Mouse (Mus musculus) heart, postnatal 0 days (tissue): ENCODE results near the gene Gm10681. TPM values are rescaled to one million over a fixed set of nuclear protein-coding genes. Genes with fewer than 3 reads are reported as not detected.
"Not testable (repeated sequence)": the region's sequence is repeated elsewhere in the genome, so short reads cannot be mapped to it uniquely, and the experiment has no call there.

Source experiments
- ATAC-seq: fragments of 200-750 bp; cut with Nextera tagmentation; 2 replicates; pipeline ENCODE4 v1.8.0; 2017; ENCODE audit warnings: low read depth, moderate number of reproducible peaks, moderate library complexity; ENCODE audit not compliant: insufficient read depth
- DNase-seq: peaks from one replicate; pipeline ENCODE4 v3.0.0-alpha.2; 2016; ENCODE audit warnings: low spot score
- H3K27ac ChIP-seq: fragments of 300-500 bp; sonication (generic); 2 replicates; pipeline ENCODE4 v1.5.1; 2014; ENCODE audit warnings: low read depth, mild to moderate bottlenecking
- H3K27me3 ChIP-seq: fragments of 300-500 bp; sonication (generic); 2 replicates; pipeline ENCODE4 v1.6.1; 2014; ENCODE audit warnings: low read length, mixed read lengths; ENCODE audit not compliant: control insufficient read depth, insufficient read depth
- H3K36me3 ChIP-seq: fragments of 300-500 bp; sonication (generic); replicated peaks from 2 replicates; pipeline ENCODE4 v1.6.1; 2014; ENCODE audit warnings: low read length, mixed read lengths; ENCODE audit not compliant: control insufficient read depth, insufficient read depth
- H3K4me1 ChIP-seq: fragments of 300-500 bp; sonication (generic); 2 replicates; pipeline ENCODE4 v1.6.1; 2014; ENCODE audit warnings: antibody characterized with exemption; ENCODE audit not compliant: control insufficient read depth, insufficient read depth
- H3K4me2 ChIP-seq: fragments of 300-500 bp; sonication (generic); 2 replicates; pipeline ENCODE4 v1.6.1; 2014; ENCODE audit warnings: low read depth, mild to moderate bottlenecking, low read length, moderate library complexity
- H3K4me3 ChIP-seq: fragments of 300-500 bp; sonication (generic); 2 replicates; pipeline ENCODE4 v1.5.1; 2014; ENCODE audit warnings: low read depth, low read length
- H3K9ac ChIP-seq: fragments of 300-500 bp; sonication (generic); replicated peaks from 2 replicates; pipeline ENCODE4 v1.6.1; 2014; ENCODE audit warnings: low read depth, low read length, mixed read lengths
- H3K9me3 ChIP-seq: fragments of 300-500 bp; sonication (generic); replicated peaks from 2 replicates; pipeline ENCODE4 v1.6.1; 2016; ENCODE audit warnings: low read length; ENCODE audit not compliant: control insufficient read depth
- CTCF ChIP-seq: IDR thresholded peaks from 2 replicates; pipeline ENCODE4 v1.5.1; 2016; ENCODE audit warnings: antibody characterized with exemption, control low read depth, low read depth
- EP300 ChIP-seq: IDR thresholded peaks from 2 replicates; pipeline ENCODE4 v1.6.1; 2016; ENCODE audit warnings: antibody characterized with exemption, low read depth
- WGBS: fragments of 180-500 bp; shearing (Covaris S2); extraction: QIAGEN DNeasy Blood & Tissue Kit; methylation state at CpG from one replicate; pipeline ENCODE4 v1.1.7; 2014; 5-methylcytosine and 5-hydroxymethylcytosine counted together
- polyA plus RNA-seq: library from polyadenylated mRNA; unstranded; fragments of >200 nt; fragmentation: Nextera tagmentation; extraction: Ambion mirVana; gene quantifications from 2 replicates; pipeline ENCODE4 v1.2.1, GENCODE M21; 2015
- total RNA-seq: library from RNA; depleted of rRNA; stranded (reverse); fragments of >200 nt; gene quantifications from 2 replicates; pipeline ENCODE4 v1.2.3, GENCODE M21; 2014; ENCODE audit warnings: low replicate concordance; rRNA removed

The Gm10681 gene
- total RNA-seq (not detected in 2 replicates), polyA plus RNA-seq (not detected in 2 replicates)

- Histone ChIP-seq H3K4me3 (no peak within 1 kb of the TSS), H3K27me3 (no peaks in the 10 kb centered on the region), H3K9me3 (no peaks in the 10 kb centered on the region), H3K4me1 (no peaks in the 10 kb centered on the region), H3K9ac (no peak within 1 kb of the TSS), H3K36me3 (no peaks in the 10 kb centered on the region), H3K27ac (no peak within 1 kb of the TSS), H3K4me2 (no peak within 1 kb of the TSS)
- ATAC-seq (no peak), DNase-seq (no peak)
- TF ChIP-seq EP300 (no peak), CTCF (no peak)
These were observed at the start of gene Gm10681 for GRCm38 (mm10) chr3:98588707-98589106. Gene Gm10681 (minus strand): TSS chr3:98588807.

- ATAC-seq (no peak), DNase-seq (no peak)
- Histone ChIP-seq H3K27ac (no peak overlapping the region), H3K4me2 (no peak overlapping the region), H3K9ac (no peak overlapping the region), H3K9me3 (no peaks in the 10 kb centered on the region), H3K27me3 (no peaks in the 10 kb centered on the region), H3K4me3 (no peak overlapping the region), H3K36me3 (no peaks in the 10 kb centered on the region), H3K4me1 (no peaks in the 10 kb centered on the region)
- 81% methylated on average over 1 of the region's 1 CpGs for WGBS
- TF ChIP-seq EP300 (no peak), CTCF (no peak)
These were observed 46.5 kb upstream of the Gm10681 start for GRCm38 (mm10) chr3:98635145-98635544.

- no peak for TF ChIP-seq CTCF
- no peak for TF ChIP-seq EP300
These were observed 41.5 kb upstream of the Gm10681 start, which contains the start of gene Hsd3b5 for GRCm38 (mm10) chr3:98630152-98630551. Gene Hsd3b5 (minus strand): TSS chr3:98630252.

GRCm38 (mm10) chr3:98629633-98630032 lies 41.0 kb upstream of the Gm10681 start:
- no peak overlapping the region for H3K4me2 ChIP-seq
- TF ChIP-seq CTCF = no peak
- TF ChIP-seq EP300 = no peak
- no peaks in the 10 kb centered on the region for H3K36me3 ChIP-seq
- no peak overlapping the region for H3K27ac ChIP-seq
- H3K4me3 ChIP-seq = no peak overlapping the region
- no peaks in the 10 kb centered on the region for H3K4me1 ChIP-seq
- no peak overlapping the region for H3K9ac ChIP-seq
- 76% methylated on average over 3 of the region's 3 CpGs for WGBS
- H3K27me3 ChIP-seq = no peaks in the 10 kb centered on the region
- no peak for ATAC-seq
- no peak for DNase-seq
- no peaks in the 10 kb centered on the region for H3K9me3 ChIP-seq

More at GRCm38 (mm10) chr3:98630152-98630551, 41.5 kb upstream of the Gm10681 start, which contains the start of gene Hsd3b5:
- Histone ChIP-seq H3K36me3 (no peaks in the 10 kb centered on the region), H3K4me2 (no peak within 1 kb of the TSS), H3K4me3 (no peak within 1 kb of the TSS), H3K27ac (no peak within 1 kb of the TSS), H3K27me3 (no peaks in the 10 kb centered on the region), H3K9ac (no peak within 1 kb of the TSS), H3K4me1 (no peaks in the 10 kb centered on the region), H3K9me3 (no peaks in the 10 kb centered on the region)
- DNase-seq = no peak
- no peak for ATAC-seq

- H3K4me2 ChIP-seq, H3K9ac ChIP-seq, DNase-seq, H3K27me3 ChIP-seq, H3K4me1 ChIP-seq, H3K4me3 ChIP-seq, H3K36me3 ChIP-seq, H3K27ac ChIP-seq, ATAC-seq, H3K9me3 ChIP-seq: not testable (repeated sequence)
- WGBS = 56% methylated on average over 1 of the region's 1 CpGs
These were observed 28.2 kb upstream of the Gm10681 start for GRCm38 (mm10) chr3:98616786-98617185.

GRCm38 (mm10) chr3:98616244-98616643 lies 27.6 kb upstream of the Gm10681 start:
- H3K4me2 ChIP-seq, H3K4me3 ChIP-seq, H3K36me3 ChIP-seq, H3K4me1 ChIP-seq, ATAC-seq, H3K9me3 ChIP-seq, H3K9ac ChIP-seq, H3K27ac ChIP-seq, DNase-seq, H3K27me3 ChIP-seq: not testable (repeated sequence)
- 19% methylated on average over 2 of the region's 2 CpGs for WGBS

GRCm38 (mm10) chr3:98614406-98614927 lies 25.9 kb upstream of the Gm10681 start:
- ATAC-seq = not testable (repeated sequence)
- WGBS = 55% methylated on average over 2 of the region's 2 CpGs

More at GRCm38 (mm10) chr3:98614406-98614927, 25.9 kb upstream of the Gm10681 start:
- H3K4me3 ChIP-seq, H3K36me3 ChIP-seq, DNase-seq, H3K27ac ChIP-seq, H3K9me3 ChIP-seq, H3K27me3 ChIP-seq, H3K4me2 ChIP-seq, H3K4me1 ChIP-seq, H3K9ac ChIP-seq: not testable (repeated sequence)
